Mouse (Mus musculus) heart, adult 2 months (tissue): ENCODE data around the gene Gprin1.

Experiments used
- CTCF ChIP-seq: fragments of 200-600 bp; IDR thresholded peaks from 2 replicates; pipeline ENCODE4 v1.8.1; 2022; ENCODE audit warnings: antibody characterized with exemption, mild to moderate bottlenecking, moderate library complexity
- POLR2A ChIP-seq: fragments of 200-500 bp; IDR thresholded peaks from 2 replicates; pipeline ENCODE4 v1.6.1; 2011; ENCODE audit warnings: mild to moderate bottlenecking, low read depth, low read length, control low read depth; ENCODE audit not compliant: insufficient read depth

DNA sequence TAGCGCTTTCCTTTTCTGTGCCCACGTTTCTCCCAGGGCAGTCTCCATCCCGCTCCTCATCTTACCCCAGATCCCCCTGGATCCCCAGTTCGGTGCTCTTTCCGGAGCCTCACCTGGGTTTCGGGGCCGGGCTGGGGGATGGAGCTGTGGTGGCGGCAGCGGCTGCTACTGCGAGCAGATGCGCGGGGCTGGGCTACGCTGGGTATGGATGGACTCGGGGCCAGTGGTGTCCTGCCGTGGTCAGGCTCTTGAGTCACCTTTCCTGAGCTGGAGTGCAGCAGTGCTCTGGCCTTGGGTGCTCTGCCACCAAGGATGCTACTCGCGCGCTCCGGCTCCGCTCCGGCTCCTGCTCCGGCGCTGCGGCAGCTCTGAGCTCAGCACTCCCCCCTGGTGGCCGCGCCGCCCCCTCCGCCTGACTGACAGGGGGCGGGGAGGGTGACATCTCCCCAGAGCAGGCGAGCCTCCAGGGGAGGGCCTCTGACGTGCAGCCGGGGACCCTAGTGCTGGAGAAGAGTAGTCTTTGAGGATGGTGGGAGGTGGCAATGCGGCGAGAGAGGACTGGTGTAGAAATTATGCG, 16.6 kb upstream of the Gprin1 start, which contains the start of gene Sncb:
- TF ChIP-seq POLR2A (no peak), CTCF (peak; percentile 75)
